Mouse (Mus musculus) monocyte, adult 5-6 weeks (primary cell): Measurements from ENCODE around the gene Epha1. TPM values are rescaled to one million over a fixed set of nuclear protein-coding genes. Genes with fewer than 3 reads are reported as not detected.
A peak's percentile ranks its signal among the peaks of the same experiment; 100 is the strongest.

Source experiments
- ATAC-seq: fragments of 153-309, 156-312 bp; replicated peaks from 2 replicates; pipeline ENCODE4 v1.8.0; 2017; ENCODE audit warnings: mild to moderate bottlenecking; ENCODE audit not compliant: low TSS enrichment, insufficient number of reproducible peaks, severe bottlenecking, poor library complexity, low FRiP score
- total RNA-seq: library from RNA; stranded (forward); fragments of 200-1000, 200-491, 200-594 nt; gene quantifications from 3 replicates; pipeline ENCODE4 v1.2.3, GENCODE M21; 2017

Gene Epha1
- total RNA-seq, 1 experiment from 2014 or later = not detected

GRCm38 (mm10) chr6:42376016-42376415, 2.9 kb upstream of the Epha1 start:
- ATAC-seq = no peak

GRCm38 (mm10) chr6:42375131-42375530, 2.1 kb upstream of the Epha1 start:
- no peak for ATAC-seq

- no peak for ATAC-seq
Measured at GRCm38 (mm10) chr6:42374701-42375100, 1.6 kb upstream of the Epha1 start.

- no peak for ATAC-seq
Measured at GRCm38 (mm10) chr6:42373669-42374430, 782 bp upstream of the Epha1 start.

- 0 out of 2 replicates have a peak, but pooled peaks have one; percentile 4 for ATAC-seq
Measured at GRCm38 (mm10) chr6:42372421-42372815, 650 bp downstream of the Epha1 start.

- ATAC-seq = 0 out of 2 replicates have a peak, but pooled peaks have one; percentile 8
Measured at GRCm38 (mm10) chr6:42372001-42372400, 1.1 kb downstream of the Epha1 start.

- no peak for ATAC-seq
Measured at GRCm38 (mm10) chr6:42370630-42371363, 2.3 kb downstream of the Epha1 start.

- no peak for ATAC-seq
Measured at GRCm38 (mm10) chr6:42369870-42370269, 3.2 kb downstream of the Epha1 start.

GRCm38 (mm10) chr6:42365215-42365614, 7.9 kb downstream of the Epha1 start:
- no peak for ATAC-seq

- no peak for ATAC-seq
Measured at GRCm38 (mm10) chr6:42364607-42365006, 8.5 kb downstream of the Epha1 start.

GRCm38 (mm10) chr6:42364066-42364465, 9.0 kb downstream of the Epha1 start:
- no peak for ATAC-seq

- ATAC-seq = no peak
Measured at GRCm38 (mm10) chr6:42362974-42363373, 10.1 kb downstream of the Epha1 start.

GRCm38 (mm10) chr6:42362497-42362896, 10.6 kb downstream of the Epha1 start:
- no peak for ATAC-seq

- no peak for ATAC-seq
Measured at GRCm38 (mm10) chr6:42362074-42362473, 11.0 kb downstream of the Epha1 start.

- no peak for ATAC-seq
Measured at GRCm38 (mm10) chr6:42361041-42361895, 11.8 kb downstream of the Epha1 start.

- ATAC-seq = no peak
Measured at GRCm38 (mm10) chr6:42360231-42360840, 12.7 kb downstream of the Epha1 start.

GRCm38 (mm10) chr6:42359364-42360147, 13.5 kb downstream of the Epha1 start:
- no peak for ATAC-seq

- no peak for ATAC-seq
Measured at GRCm38 (mm10) chr6:42358901-42359300, 14.2 kb downstream of the Epha1 start.
